Mouse (Mus musculus) hindlimb bud, embryonic 11.5 days (tissue): ENCODE data around the gene Bpifc.

Experiments used
- DNase-seq: peaks from one replicate; pipeline ENCODE4 v3.0.0-alpha.2; 2012; ENCODE audit warnings: low read depth, low spot score; ENCODE audit errors: extremely low spot score

The Bpifc gene

GRCm38 (mm10) chr10:85954429-85954828 lies 57.3 kb downstream of the Bpifc start:
- DNase-seq, result no peak

GRCm38 (mm10) chr10:85953401-85953800 lies 58.3 kb downstream of the Bpifc start:
- DNase-seq, result no peak

- no peak for DNase-seq
Observed at GRCm38 (mm10) chr10:85951765-85952443, 59.8 kb downstream of the Bpifc start.

- DNase-seq, result no peak
Observed at GRCm38 (mm10) chr10:85948483-85949196, 63.1 kb downstream of the Bpifc start.

- DNase-seq, result no peak
Observed at GRCm38 (mm10) chr10:85936280-85936965, 75.3 kb downstream of the Bpifc start.

GRCm38 (mm10) chr10:85929962-85930361 lies 81.7 kb downstream of the Bpifc start:
- DNase-seq, result no peak

GRCm38 (mm10) chr10:85929208-85929591 lies 82.5 kb downstream of the Bpifc start:
- no peak for DNase-seq

- DNase-seq, result no peak
Observed at GRCm38 (mm10) chr10:85928499-85929207, 83.0 kb downstream of the Bpifc start.

- no peak for DNase-seq
Observed at GRCm38 (mm10) chr10:85927676-85928445, 83.8 kb downstream of the Bpifc start, which contains the start of gene Ascl4. Gene Ascl4 (plus strand): TSS chr10:85927681.

GRCm38 (mm10) chr10:85916498-85917309 lies 95.0 kb downstream of the Bpifc start, which contains the start of gene Prdm4:
Gene Prdm4 (minus strand): TSS chr10:85917142.
- peak; percentile 94 for DNase-seq
